Mouse (Mus musculus): ENCODE measurements around the gene Rpp40. TPM values are rescaled to one million over a fixed set of nuclear protein-coding genes. Genes with fewer than 3 reads are reported as not detected.

The Rpp40 gene
- polyA plus RNA-seq (2016; fragmentation: Nextera tagmentation; extraction: Ambion mirVana): 21.4 and 29.5 TPM in 2 replicates

DNA sequence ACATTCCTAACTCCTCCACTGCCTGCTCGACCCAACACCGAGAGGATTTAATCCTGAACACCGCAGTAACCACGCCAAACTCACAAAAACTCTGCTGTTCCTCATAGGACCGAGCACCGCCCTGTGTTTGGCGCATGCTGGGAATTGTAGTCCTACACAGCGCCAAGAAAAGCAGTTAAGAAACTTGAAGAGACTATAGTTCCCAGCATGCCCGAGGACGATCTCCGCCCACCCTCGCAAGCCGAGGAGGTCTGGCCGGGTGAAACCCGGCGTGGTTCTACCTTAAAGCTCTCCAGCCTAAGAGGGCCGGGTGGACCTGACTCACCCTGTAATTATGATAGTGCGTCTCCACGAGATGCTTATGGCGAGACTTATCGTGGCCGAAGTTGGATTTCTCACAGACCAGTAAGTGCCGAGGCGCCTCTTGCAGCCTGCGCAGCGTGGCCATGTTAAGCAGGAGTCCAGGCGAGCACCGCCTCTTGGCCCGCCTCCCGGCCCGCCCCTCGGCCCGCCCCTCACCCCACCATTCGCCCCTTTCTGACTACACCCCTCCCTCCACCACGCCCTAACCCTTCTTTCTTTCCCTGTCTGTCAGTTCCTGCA is at the start of gene Rpp40:
Gene Rpp40, minus strand, starts transcription at position 481 of the 603 bp plus-strand sequence.
- peaks cover 7% of the 10 kb centered on the region; the same call in 1 of the 2 replicates for H3K4me1 ChIP-seq (replicated peaks)
- H3K9me3 ChIP-seq: no peaks in the 10 kb centered on the region
- H3K27me3 ChIP-seq (ENCODE audit: insufficient read depth, poor library complexity, severe bottlenecking): no peaks in the 10 kb centered on the region
- DNase-seq (ENCODE audit: low spot score): peak; percentile 90
- WGBS: under 1% methylated on average over 35 of the region's 35 CpGs
- H3K27ac ChIP-seq: peak within 1 kb of the TSS; percentile 84
- peak within 1 kb of the TSS; percentile 71 for H3K4me3 ChIP-seq
- H3K36me3 ChIP-seq: peaks cover 3% of the 10 kb centered on the region; the same call in 1 of the 2 replicates

DNA sequence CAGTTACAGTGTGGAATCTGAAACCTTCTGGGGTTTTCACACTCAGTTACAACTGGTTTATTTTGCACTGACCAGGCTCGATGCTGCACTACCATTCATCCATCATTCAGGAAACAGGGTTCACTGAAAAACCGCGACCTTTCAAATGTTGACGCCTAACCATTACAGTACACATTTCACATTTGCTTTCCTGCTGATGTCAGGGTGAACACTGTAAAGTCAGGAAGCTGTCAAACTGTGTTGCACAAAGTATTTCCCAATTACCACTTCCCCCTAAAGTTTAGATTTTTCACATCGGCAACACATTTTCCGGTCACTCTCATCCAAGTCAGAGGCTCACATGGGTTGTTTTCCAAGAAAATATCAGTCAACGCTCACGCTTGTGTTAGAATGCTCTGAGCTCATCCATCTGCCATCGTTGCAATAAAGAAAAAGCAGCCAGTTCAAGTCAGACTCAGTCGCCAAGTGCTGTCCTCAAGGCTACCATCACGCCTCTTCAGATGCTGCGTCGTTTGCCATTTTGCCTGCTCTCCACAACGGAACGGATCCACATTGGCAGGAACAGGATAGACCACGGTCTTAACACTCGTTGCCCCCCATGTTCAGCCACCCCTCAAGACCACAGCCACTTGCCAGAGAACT is 43.8 kb upstream of the Rpp40 start:
- 87% methylated on average over 17 of the region's 17 CpGs for WGBS
- Histone ChIP-seq H3K4me1 (replicated peaks) (no peaks in the 10 kb centered on the region), H3K36me3 (no peaks in the 10 kb centered on the region), H3K27ac (no peak overlapping the region), H3K9me3 (no peaks in the 10 kb centered on the region), H3K4me3 (no peak overlapping the region), H3K27me3 (ENCODE audit: insufficient read depth, poor library complexity, severe bottlenecking) (no peaks in the 10 kb centered on the region)
- DNase-seq (ENCODE audit: low spot score): no peak

DNA sequence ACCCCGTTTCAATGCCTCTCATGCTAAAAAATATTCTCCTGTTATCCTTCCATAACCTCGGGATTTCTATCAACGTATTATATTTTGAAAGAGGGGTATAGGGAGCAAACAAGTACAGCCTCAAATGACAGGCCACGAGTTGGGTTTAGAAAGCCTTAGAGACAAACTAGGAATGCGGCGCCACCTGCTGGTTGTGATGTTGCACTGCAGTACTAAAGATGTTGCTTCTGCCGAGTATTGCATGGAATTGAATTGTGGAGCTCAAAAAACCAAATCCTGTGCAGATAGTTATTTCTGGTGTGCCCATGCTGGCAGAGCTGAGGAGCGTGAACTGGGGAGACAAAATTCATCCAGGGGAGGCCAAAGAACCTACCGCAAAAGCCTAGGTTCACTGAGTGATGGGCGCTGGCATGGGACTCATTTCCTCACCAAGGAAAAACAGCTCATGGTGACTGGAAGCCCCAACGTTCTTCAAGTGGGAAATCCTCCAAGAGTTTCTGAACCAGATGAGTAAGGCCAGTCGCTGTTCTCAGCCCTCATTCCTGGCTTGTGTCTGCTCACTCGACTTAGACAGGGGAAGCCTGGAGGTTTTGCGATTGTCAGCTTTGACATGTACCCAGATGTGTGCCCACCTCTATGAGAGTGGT is 41.3 kb upstream of the Rpp40 start:
- no peaks in the 10 kb centered on the region for H3K27me3 ChIP-seq (ENCODE audit: insufficient read depth, poor library complexity, severe bottlenecking)
- H3K27ac ChIP-seq: no peak overlapping the region
- no peaks in the 10 kb centered on the region for H3K9me3 ChIP-seq
- H3K36me3 ChIP-seq: no peaks in the 10 kb centered on the region
- no peaks in the 10 kb centered on the region for H3K4me1 ChIP-seq (replicated peaks)
- no peak overlapping the region for H3K4me3 ChIP-seq
- WGBS: 25% methylated on average over 14 of the region's 14 CpGs
- DNase-seq (ENCODE audit: low spot score): peak; percentile 71

DNA sequence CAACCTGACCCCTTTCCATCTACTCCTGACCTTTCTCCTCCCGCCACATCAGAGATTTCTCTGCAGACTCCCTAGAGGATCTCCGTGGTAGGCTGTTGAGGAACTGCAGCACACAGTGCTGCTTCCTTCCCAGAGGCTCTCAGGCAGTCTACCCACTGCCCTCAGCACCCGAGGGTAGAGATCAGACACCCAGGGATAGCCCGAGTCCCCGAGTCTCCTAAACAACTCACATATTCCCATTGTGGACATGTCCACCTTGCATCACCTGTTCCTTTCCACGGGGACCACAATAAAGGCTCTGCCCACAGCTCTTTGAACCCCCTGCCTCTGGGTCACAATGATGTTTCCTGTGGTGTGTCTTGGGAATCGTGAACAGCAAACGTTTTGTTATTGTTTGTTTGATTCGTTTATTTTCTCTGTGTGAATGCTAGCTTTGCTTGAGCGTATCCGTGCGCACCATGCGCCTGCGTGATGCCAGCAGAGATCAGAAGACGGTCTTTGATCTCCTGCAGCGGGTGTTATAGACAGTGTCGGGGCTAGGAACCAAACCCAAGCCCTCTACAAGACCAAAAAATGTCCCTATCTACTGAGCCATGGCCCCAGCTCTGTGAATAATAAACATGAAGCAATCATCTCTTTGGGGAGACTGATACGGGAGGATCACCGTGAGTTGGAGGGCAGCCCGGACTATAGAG is 40.6 kb upstream of the Rpp40 start:
- Histone ChIP-seq H3K9me3 (no peaks in the 10 kb centered on the region), H3K27ac (no peak overlapping the region), H3K36me3 (no peaks in the 10 kb centered on the region), H3K27me3 (ENCODE audit: insufficient read depth, poor library complexity, severe bottlenecking) (no peaks in the 10 kb centered on the region), H3K4me3 (no peak overlapping the region), H3K4me1 (replicated peaks) (no peaks in the 10 kb centered on the region)
- 75% methylated on average over 20 of the region's 20 CpGs for WGBS
- DNase-seq (ENCODE audit: low spot score): no peak

DNA sequence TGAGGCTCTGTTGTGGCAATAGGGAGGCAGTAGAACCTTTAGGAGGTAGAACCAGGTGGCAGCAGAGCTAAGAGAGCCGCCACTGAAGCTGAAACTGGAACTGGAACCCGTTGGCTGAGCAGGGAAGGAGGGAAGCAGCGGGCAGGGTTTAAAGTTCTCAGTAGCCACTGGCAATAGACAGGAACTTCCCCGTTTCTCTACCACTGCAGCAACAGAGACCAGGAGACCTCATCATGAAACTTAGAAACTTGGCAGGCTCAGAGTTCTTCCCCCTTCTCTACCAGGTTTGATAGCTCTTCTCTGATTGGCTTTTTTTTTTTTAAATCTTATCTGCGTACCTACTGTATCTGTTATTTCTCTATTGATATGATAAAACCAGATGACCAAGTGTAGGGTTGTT is 34.8 kb upstream of the Rpp40 start:
- 88% methylated on average over 5 of the region's 5 CpGs for WGBS
- no peaks in the 10 kb centered on the region for H3K9me3 ChIP-seq
- no peak for DNase-seq (ENCODE audit: low spot score)
- no peak overlapping the region for H3K4me3 ChIP-seq
- H3K4me1 ChIP-seq (replicated peaks): no peaks in the 10 kb centered on the region
- H3K27ac ChIP-seq: no peak overlapping the region
- H3K27me3 ChIP-seq (ENCODE audit: insufficient read depth, poor library complexity, severe bottlenecking): no peaks in the 10 kb centered on the region
- H3K36me3 ChIP-seq: no peaks in the 10 kb centered on the region

- Histone ChIP-seq H3K27ac (no peak overlapping the region), H3K9me3 (peaks cover 2% of the 10 kb centered on the region; the same call in 1 of the 2 replicates), H3K4me1 (replicated peaks) (no peaks in the 10 kb centered on the region), H3K36me3 (no peaks in the 10 kb centered on the region), H3K27me3 (ENCODE audit: insufficient read depth, poor library complexity, severe bottlenecking) (no peaks in the 10 kb centered on the region), H3K4me3 (no peak overlapping the region)
- DNase-seq (ENCODE audit: low spot score): no peak
- 73% methylated on average over 18 of the region's 18 CpGs for WGBS
Measured at GRCm38 (mm10) chr13:35939871-35940665, 33.9 kb upstream of the Rpp40 start.

GRCm38 (mm10) chr13:35937991-35938390 is 31.8 kb upstream of the Rpp40 start:
- Histone ChIP-seq H3K4me3 (no peak overlapping the region), H3K36me3 (no peaks in the 10 kb centered on the region), H3K9me3 (peaks cover 9% of the 10 kb centered on the region; the same call in 1 of the 2 replicates), H3K4me1 (replicated peaks) (no peaks in the 10 kb centered on the region), H3K27ac (no peak overlapping the region), H3K27me3 (ENCODE audit: insufficient read depth, poor library complexity, severe bottlenecking) (no peaks in the 10 kb centered on the region)
- no peak for DNase-seq (ENCODE audit: low spot score)
- 85% methylated on average over 2 of the region's 2 CpGs for WGBS

DNA sequence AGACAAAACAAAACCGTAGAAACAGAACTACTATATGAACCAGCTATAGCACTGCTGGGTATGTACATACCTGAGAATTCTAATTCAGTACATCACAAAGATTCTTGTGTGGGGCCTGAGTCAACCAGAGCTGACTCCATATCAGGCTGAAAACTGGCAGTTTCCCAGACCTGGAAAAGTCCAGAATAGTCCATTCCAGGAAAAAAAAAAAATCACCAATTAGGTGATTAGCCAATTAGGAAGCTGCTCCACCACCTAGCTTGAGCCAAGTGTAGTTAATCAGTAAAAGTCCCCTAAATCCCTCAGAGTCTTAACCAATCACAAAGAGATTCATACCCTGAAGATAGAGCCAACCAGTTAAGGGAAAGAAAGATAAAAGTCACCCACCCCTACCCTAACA is 5.3 kb upstream of the Rpp40 start:
- WGBS: 80% methylated on average over 1 of the region's 1 CpGs
- H3K9me3 ChIP-seq: no peaks in the 10 kb centered on the region
- no peaks in the 10 kb centered on the region for H3K27me3 ChIP-seq (ENCODE audit: insufficient read depth, poor library complexity, severe bottlenecking)
- DNase-seq (ENCODE audit: low spot score): no peak
- H3K36me3 ChIP-seq: no peaks in the 10 kb centered on the region
- no peak overlapping the region for H3K4me3 ChIP-seq
- H3K27ac ChIP-seq: no peak overlapping the region
- H3K4me1 ChIP-seq (replicated peaks): no peaks in the 10 kb centered on the region

DNA sequence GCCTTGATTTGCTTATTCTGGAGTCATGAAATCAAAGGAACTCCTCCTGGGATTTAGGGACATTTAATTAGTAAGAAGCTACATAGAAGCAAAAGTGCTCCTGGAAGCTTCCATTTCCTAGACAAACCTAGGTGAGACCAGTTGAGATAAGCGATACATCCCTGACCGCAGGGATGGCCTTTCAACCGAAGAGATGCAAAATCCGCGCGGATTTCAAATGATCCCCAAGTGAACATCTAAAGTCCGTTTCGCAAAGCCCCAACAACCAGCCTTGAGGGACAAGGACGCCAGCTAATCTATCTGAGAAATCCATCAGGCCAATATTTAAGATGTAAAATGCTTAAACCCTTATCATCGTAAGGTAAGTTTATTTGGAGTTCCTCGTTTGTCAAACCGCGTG is 781 bp downstream of the Rpp40 start:
- Histone ChIP-seq H3K4me1 (replicated peaks) (peaks cover 7% of the 10 kb centered on the region; the same call in 1 of the 2 replicates), H3K27me3 (ENCODE audit: insufficient read depth, poor library complexity, severe bottlenecking) (no peaks in the 10 kb centered on the region), H3K4me3 (peak overlapping the region; percentile 71), H3K36me3 (peaks cover 3% of the 10 kb centered on the region; the same call in 1 of the 2 replicates), H3K27ac (peak overlapping the region; percentile 84; the same call in 1 of the 2 replicates), H3K9me3 (no peaks in the 10 kb centered on the region)
- no peak for DNase-seq (ENCODE audit: low spot score)
- WGBS: 2% methylated on average over 13 of the region's 13 CpGs

GRCm38 (mm10) chr13:35892866-35893265 is 13.3 kb downstream of the Rpp40 start:
- H3K36me3 ChIP-seq: peaks cover 22% of the 10 kb centered on the region
- no peak for DNase-seq (ENCODE audit: low spot score)
- H3K4me1 ChIP-seq (replicated peaks): no peaks in the 10 kb centered on the region
- WGBS: 89% methylated on average over 3 of the region's 3 CpGs
- no peak overlapping the region for H3K27ac ChIP-seq
- no peak overlapping the region for H3K4me3 ChIP-seq
- no peaks in the 10 kb centered on the region for H3K27me3 ChIP-seq (ENCODE audit: insufficient read depth, poor library complexity, severe bottlenecking)
- 0 out of 2 replicates have a peak, but pooled peaks cover 3% of the 10 kb centered on the region for H3K9me3 ChIP-seq

DNA sequence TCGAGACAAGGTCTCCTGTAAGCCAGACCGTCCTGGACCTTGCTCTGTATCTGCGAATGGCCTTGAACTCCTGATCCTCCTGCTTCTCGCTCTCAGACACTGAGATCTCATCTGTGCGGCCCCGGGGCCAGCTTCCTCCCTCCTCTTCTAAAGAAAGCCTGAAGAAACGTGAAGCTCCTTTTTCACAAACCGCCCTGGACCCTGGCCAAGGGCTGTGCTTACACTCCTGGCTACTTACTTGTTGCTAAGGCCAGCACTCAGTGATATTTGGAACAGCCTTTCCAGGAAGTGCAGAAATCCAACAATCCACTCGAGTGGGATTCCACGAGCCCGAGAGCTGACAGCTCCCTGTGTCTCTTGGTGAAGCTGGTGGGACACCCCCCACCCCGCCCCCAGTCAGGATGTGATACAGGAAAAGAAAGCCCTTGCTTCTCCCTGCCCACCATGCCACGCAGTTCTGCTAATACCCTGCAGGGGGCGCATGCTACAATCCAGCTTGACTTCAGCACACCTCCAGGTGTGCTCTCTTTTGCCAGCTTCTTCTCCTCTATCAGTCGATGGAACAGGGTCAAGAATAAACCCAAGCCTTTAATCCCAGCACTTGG is 19.9 kb downstream of the Rpp40 start:
- 40% methylated on average over 15 of the region's 15 CpGs for WGBS
- Histone ChIP-seq H3K4me3 (no peak overlapping the region), H3K9me3 (no peaks in the 10 kb centered on the region), H3K36me3 (no peaks in the 10 kb centered on the region), H3K4me1 (replicated peaks) (0 out of 2 replicates have a peak, but pooled peaks cover 5% of the 10 kb centered on the region), H3K27ac (no peak overlapping the region), H3K27me3 (ENCODE audit: insufficient read depth, poor library complexity, severe bottlenecking) (no peaks in the 10 kb centered on the region)
- DNase-seq (ENCODE audit: low spot score): peak; percentile 41

DNA sequence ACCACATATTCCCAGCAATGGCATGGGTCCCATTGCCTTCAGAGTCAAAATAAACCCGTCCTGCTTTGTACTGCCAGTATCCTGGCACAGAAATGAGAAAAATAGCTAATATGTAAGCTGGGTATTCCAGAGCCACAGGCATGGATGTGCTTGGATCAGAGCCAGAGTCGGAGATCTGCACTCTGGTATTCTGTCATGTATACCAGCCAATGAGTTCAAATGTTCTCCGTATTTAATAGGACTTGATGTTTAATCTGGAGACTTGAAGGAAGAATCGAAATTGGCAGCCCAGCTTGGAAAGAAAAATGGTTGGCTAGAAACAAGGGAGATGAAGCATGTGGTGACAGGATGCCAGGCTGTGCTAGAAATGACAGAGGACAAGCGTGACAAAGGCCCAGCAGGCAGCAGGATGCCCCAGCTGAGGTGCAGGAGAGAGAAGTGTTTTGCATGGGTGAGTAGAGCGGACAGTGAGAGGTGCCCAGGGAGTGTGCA is 25.6 kb downstream of the Rpp40 start:
- Histone ChIP-seq H3K4me1 (replicated peaks) (0 out of 2 replicates have a peak, but pooled peaks cover 5% of the 10 kb centered on the region), H3K27ac (no peak overlapping the region), H3K27me3 (ENCODE audit: insufficient read depth, poor library complexity, severe bottlenecking) (no peaks in the 10 kb centered on the region), H3K36me3 (no peaks in the 10 kb centered on the region), H3K9me3 (no peaks in the 10 kb centered on the region), H3K4me3 (no peak overlapping the region)
- DNase-seq (ENCODE audit: low spot score): no peak
- WGBS: 81% methylated on average over 6 of the region's 6 CpGs
